Mouse (Mus musculus): ENCODE results near the gene Iqschfp.

DNA sequence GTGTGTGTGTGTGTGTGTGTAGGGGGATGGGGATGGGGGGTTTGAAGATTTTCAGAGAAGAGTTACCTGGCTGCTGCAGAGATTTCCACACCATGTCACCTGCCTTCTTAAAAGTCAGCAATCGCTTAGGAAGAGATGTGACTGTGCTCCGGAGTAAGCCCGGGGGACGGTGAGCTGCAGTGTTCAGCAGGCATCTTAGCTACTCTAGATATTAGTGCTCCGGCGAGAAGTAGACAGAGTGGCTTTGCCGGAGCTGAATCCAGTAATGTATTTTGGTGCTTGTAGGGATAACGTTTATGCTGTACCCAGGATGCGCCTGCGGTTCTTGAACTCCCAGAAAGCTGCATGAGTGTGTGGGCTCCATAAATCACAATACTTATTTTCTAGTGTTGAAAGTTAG is 736 bp downstream of the Iqschfp start:
- no peak for TF ChIP-seq CTCF (IDR thresholded peaks at IDR 0.05; ENCODE audit: extremely low read depth, insufficient read depth, low read length)
- TF ChIP-seq POLR2A (IDR thresholded peaks at IDR 0.05; ENCODE audit: extremely low read depth, insufficient read depth, low read length): no peak

All from cortical plate, adult 2 months (tissue).